Mouse (Mus musculus): ENCODE results near the gene Xlr5c. TPM values are rescaled to one million over a fixed set of nuclear protein-coding genes. Genes with fewer than 3 reads are reported as not detected.

The Xlr5c gene
- total RNA-seq (2023): not detected

DNA sequence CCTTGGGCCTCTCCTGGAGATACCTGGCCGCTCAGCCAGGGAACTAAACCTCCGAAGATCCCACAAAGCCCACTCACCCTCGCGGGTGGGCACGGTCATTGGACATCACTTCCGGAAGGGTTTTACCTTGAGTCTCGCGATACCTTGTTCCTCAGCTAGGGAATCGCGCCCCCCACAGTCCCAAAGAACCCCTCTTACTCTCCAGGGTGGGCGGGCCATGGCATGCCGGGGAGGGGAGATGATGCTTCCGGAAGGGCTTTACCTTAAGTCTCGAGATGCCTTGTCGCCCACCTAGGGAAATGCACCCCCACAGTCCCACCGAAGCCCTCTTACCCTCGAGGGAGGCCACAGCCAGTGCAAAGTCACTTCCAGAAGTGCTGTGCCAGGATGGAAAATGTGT lies at the start of gene Xlr5c, which contains the start of gene Xlr5a:
Gene Xlr5c (minus strand): TSS at position 101 of the 400 bp plus-strand sequence.
Gene Xlr5a (minus strand): TSS at position 101 of the 400 bp plus-strand sequence.

GRCm38 (mm10) chrX:73342483-73342895 lies 49.7 kb upstream of the Xlr5c start, which contains the start of gene Zfp275:
Gene Zfp275, plus strand, starts transcription at chrX:73342621.

GRCm38 (mm10) chrX:73336740-73337139 lies 44.0 kb upstream of the Xlr5c start, which contains the start of gene Gm45015:
Gene Gm45015, minus strand, starts transcription at chrX:73336840.

DNA sequence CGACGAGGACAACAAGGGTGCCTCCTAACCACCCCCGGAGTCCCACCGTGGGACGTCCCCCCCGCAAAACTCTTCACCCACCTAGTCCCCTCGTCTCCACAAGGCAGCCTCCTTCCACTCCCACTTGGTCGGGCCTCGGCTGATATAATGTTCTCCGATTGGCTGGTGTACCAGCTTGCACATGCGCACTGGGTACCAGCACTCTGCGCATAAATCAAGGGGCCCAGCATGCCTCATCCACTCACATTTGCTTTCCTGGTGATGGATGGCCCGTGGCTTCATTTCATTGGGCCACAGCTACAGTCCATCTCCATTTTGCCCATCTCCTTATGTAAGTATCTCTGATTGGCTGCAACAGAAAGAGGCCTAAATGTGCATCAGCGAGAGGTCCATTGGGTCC lies 27.5 kb downstream of the Xlr5c start, which contains the start of gene Xlr3c:
Gene Xlr3c (minus strand): TSS at position 121 of the 400 bp plus-strand sequence.

DNA sequence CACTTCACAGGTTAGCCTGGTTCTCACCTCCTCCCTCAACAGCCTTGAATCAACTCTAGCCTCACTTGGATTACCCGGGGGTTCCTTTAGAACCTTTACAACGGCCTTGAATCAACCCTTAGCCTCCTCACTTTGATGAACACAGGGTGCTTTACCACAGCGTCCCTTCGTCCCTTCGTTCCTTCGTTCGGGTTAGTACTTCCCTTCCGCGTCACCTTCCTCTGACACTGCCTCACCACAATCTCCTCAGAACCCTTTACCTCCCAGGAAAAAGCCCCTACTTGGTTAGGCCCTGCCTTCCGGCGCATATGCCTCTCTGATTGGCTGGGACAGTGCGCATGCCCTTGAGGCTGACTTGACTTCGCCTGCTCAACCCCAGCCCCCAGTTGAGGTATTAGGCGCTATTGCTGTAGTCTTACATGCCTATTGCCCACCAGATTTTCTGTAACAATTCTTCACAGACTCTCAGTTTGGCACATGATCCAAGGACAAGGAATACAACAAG lies 49.9 kb downstream of the Xlr5c start, which contains the start of gene Xlr4c:
Gene Xlr4c (minus strand): TSS at position 310 of the 505 bp plus-strand sequence.

Other genes with a start within 250 kb of the Xlr5c start
- gene Pnma3, start 228.2 kb downstream of the Xlr5c start, total RNA-seq (2023): not detected
- 62.9 TPM for gene Xlr4a, start 210.5 kb downstream of the Xlr5c start, total RNA-seq (2023)
- gene Xlr3a, start 195.9 kb downstream of the Xlr5c start, total RNA-seq (2023): 2.2 TPM
- gene Gm14685, start 175.9 kb downstream of the Xlr5c start, total RNA-seq (2023): 1.3 TPM
- gene Xlr5b, start 144.2 kb downstream of the Xlr5c start, total RNA-seq (2023): not detected
- 2.3 TPM for gene DXBay18, start 143.5 kb downstream of the Xlr5c start, total RNA-seq (2023)
- gene Spin2d, start 116.0 kb downstream of the Xlr5c start, total RNA-seq (2023): not detected
- 22.6 TPM for gene Xlr3b, start 100.8 kb downstream of the Xlr5c start, total RNA-seq (2023)
- 89.3 TPM for gene Xlr4b, start 78.6 kb downstream of the Xlr5c start, total RNA-seq (2023)
- gene F8a, start 64.7 kb downstream of the Xlr5c start, total RNA-seq (2023): 13.8 TPM
- gene Xlr4c, start 49.8 kb downstream of the Xlr5c start, total RNA-seq (2023): 51.9 TPM
- not detected for gene Xlr3c, start 27.6 kb downstream of the Xlr5c start, total RNA-seq (2023)
- not detected for gene Xlr5a, start within 50 bp of the Xlr5c start, total RNA-seq (2023)
- not detected for gene Gm45015, start 43.9 kb upstream of the Xlr5c start, total RNA-seq (2023)
- gene Zfp275, start 49.6 kb upstream of the Xlr5c start, total RNA-seq (2023): 40.1 TPM
- gene Gm18336, start 105.8 kb upstream of the Xlr5c start, total RNA-seq (2023): not detected
- gene Zfp92, start 118.1 kb upstream of the Xlr5c start, total RNA-seq (2023): not detected
- gene Trex2, start 142.4 kb upstream of the Xlr5c start, total RNA-seq (2023): not detected
- gene Haus7, start 166.1 kb upstream of the Xlr5c start, total RNA-seq (2023): 22.9 TPM
- gene Bgn, start 190.6 kb upstream of the Xlr5c start, total RNA-seq (2023): 0.43 TPM
- not detected for gene Atp2b3, start 210.1 kb upstream of the Xlr5c start, total RNA-seq (2023)

Measured in CD8-positive naive resting alpha-beta T cell, adult 57 days (primary cell).